Mouse (Mus musculus): ENCODE data around the gene Mettl7b.
A peak's percentile ranks its signal among the peaks of the same experiment; 100 is the strongest.

Gene Mettl7b

DNA sequence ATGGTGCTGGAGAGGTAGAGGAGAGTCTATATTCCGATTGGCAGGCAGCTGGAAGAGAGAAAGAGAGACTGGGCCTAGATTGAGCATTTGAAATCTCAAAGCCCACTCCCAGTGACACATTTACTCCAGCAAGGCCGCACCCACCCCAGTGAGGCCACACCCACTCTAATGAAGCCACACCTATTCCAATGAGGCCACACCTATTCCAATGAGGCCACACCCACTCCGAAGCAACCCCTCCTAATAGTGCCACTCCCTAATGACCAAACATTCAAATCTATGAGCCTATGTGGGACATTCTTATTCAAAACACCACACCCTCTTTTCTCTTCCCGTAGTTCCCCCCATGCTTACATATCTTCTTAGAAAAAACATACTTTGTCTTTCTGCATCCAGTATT is 13.3 kb downstream of the Mettl7b start:
- DNase-seq (ENCODE audit: low spot score in 2 of 2): no peak

DNA sequence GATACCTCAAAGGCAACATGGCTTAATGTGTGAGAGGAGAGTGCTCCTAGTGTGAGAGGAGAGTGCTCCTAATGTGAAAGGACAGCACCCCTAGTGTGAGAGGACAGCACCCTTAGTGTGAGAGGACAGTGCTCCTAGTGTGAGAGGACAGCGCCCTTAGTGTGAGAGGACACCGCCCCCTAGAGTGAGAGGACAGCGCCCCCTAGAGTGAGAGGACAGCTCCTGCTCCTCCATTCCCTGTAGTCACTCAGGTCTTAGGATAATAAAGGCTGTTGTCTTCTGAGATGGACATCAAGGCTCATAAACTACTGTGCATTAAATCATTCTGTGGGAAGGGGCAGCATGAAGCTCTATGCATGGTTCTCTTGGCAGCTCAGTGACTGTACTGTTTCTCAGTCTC is 15.1 kb downstream of the Mettl7b start:
- DNase-seq (ENCODE audit: low spot score in 2 of 2): no peak

DNA sequence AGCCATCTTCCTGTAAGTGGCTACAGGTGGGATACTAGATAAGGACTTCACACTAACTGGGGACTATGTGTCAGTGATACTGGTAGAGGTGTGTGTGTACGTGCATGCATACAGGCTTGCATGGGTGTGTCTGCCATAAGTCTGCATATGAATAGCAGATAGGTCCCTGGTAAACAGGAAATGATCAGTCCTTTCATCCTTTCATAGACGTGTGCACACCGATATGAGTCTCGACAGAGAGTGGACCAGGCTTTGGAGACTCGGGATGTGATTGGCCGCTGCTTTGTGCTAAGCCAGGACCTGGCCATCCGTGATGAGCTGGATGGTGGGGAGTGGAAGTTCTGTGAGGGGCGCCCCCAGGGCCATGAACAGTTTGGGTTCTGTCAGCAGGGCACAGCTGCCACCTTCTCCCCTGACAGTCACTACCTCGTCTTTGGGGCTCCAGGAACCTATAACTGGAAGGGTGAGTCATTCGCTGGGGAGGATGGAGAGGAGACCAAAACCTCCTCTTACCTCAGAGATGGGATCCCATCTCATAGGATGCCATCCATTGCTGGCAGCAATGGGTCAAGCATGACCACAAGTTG is 20.2 kb downstream of the Mettl7b start:
- no peak for DNase-seq (ENCODE audit: low spot score in 2 of 2)

DNA sequence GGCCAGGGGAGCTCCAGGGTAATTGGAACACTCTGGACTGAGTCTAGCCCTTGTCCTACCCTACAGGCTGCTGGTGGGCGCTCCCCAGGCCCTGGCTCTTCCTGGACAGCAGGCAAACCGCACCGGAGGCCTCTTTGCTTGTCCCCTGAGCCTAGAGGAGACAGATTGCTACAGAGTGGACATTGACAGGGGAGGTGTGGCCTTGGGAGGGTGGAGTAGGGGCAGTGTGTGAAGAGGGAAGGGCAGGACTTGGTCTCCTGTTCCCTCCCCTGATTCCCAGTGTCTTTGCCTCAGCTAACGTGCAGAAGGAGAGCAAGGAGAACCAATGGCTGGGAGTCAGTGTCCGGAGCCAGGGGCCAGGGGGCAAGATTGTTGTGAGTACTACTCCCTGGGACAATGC is 21.8 kb downstream of the Mettl7b start:
- no peak for DNase-seq (ENCODE audit: low spot score in 2 of 2)

DNA sequence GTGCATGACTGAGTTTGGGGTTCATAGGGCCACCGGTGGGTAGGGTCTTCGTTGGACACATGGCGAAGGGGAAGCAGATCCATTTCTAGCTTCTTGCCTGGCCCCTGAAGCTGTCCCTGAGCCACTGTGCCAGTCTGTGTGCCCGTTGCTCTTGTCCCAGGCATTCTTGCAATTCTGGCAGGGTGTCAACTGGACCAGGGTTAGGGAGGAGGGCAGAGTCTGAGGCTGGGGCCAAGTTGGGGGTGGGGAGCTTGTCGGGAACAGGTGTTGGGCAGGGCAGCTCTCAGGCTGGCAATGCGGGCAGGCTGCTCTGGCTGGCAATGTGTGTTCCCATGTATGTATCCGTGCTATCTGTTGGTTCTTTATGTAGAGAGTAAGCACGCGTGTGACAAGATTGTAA is 22.3 kb downstream of the Mettl7b start:
- DNase-seq (ENCODE audit: low spot score in 2 of 2): no peak

DNA sequence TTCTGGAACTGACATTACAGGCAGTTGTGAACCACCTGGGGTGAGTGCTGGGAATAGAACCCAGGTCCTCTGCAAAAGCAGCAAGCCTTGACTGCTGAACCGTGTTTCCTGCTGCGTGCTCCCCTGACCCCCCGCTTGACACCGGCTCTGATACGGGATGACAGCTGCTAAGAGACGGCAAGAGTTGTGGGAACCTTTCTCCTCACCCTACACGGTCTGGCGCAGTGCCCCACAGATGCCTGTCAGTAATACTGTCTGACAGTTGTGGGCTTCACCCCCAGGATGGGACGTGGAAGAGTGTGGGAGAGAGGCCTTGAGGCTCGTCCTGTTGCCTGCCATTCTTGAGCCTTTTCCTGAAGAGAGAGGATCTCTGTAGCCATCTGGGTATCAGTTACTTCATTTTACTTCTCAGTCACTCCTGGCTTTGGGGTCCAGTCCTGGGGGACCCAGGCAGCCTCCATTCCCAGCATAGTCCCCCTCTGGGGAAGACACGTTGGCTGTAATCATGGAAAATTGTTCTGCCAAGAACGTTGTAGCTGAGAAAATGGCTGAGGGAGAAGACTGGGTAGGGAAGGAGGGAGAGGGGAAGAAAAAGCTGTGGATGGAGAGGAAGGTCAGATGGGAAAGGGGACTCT is 22.9 kb downstream of the Mettl7b start:
- DNase-seq (ENCODE audit: low spot score in 2 of 2): no peak

DNA sequence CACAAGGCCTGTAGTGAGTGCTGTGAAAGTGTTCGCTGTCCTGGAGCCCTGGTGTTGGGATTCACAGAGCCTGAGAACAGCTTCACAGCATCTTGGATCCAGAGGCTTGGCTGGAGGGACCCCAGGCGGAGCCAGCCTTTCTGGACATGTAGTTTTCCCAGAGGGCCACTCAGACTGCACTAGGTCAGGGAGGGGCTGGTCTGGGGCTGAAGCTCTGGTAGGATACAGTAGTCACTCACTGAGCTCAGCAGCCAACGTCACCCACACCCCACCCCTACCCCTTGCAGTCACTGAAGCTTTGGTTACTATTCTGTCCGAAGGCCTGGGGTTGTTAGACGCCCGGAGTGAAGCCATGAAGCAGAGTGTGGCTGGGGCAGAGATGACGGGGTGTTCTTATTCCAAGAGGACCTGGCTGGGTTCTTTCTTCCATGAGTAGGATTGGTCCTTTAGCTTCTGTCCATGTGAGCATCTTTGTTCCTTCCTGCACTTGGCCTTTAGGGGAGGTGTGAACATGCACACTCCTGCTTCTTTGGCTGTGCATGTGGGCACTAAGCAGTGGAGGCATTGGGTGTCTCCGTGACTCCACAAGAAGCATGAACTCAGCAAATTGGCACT is 24.9 kb downstream of the Mettl7b start:
- DNase-seq (ENCODE audit: low spot score in 2 of 2): no peak

DNA sequence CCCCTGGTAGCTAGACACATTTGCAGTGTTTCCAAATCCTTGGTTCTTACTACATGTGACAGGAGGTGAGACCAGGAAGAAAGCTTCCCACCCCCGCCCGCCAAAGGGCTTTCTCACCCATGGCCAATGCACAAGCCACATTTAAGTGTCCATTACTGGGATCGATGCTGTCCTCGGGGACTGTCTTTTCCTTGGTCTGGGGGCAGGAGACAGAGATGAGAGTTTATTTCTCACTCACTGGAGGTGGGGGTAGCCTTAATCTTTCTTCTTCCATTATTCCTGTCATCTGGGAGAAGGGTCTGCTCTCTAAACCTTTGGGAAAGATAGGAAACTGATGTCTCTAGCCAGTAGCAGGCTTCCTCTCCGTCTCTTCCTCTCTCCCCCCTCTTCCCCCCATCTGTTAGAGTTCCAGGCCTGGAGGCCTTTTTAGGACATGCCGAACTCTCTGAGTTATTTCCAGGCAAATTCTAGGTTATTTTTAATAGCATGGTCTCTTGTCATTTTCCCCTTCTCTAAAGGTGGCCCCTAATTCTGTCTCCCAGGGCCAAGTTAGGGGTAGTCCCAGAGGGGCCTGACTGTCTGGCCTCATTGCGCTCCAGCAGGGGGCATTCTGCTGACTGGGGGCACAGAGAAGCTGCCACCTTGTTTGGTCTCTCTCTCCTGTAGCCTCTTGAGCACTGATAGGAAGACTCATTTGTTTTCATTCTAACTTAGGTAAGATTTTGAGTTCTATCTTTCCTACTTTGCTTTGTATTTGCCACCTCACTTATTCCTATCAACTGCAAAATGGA is 25.6 kb downstream of the Mettl7b start:
- DNase-seq (ENCODE audit: low spot score in 2 of 2): no peak

DNA sequence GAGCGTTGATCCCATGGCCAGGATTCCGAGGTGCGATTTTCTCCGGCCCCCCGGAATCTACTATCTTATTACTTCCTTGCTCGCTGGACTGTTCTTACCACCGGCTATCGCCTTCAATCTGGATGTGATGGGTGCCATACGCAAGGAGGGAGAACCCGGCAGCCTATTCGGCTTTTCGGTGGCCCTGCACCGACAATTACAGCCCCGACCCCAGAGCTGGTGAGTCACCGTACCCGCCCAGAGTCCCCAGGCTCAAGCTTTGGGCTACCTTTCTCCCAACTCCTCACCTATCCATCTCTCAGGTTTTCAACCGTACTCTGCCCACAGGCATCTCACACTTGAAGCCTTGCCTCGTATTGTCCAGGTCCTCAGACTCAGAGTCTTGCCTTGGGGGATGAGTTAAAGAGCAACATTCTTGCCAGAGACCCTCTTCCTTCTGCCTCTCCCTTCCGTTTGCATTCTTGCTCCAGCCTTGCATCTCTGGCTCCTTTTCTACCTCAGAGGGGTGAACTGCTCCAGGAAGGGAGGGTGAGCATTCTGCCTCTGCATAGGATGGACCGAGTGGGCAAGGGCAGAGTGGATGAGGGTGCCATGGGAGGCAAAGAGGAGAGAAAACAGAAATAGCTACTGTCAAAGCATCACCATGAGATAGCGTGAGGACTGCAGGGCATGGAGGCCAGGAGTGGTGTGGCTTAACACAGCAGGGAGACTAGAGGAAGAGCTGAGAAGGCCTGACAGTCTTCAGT is 26.6 kb downstream of the Mettl7b start:
- no peak for DNase-seq (ENCODE audit: low spot score in 2 of 2)

DNA sequence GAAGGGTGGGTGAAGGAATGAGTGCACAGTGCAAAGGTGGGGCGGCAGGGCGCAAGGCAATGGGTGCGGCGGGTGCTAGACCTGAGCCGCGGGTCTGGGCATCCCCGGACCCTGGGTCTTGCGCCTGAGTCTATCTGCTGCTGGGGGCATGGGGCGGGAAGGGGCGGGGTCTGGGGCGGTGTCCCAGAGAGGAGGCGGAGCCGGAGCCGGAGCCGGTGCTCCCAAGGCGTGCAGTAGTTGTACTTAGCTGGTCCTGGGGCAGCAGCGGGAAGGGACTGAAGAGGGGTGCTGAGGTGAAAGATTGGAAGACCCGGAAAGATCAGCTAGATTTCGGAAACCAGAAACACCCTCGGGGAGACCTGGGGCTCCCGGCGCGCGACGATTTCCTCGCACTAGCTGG is 27.2 kb downstream of the Mettl7b start, which contains the start of gene Itga7:
Itga7 (plus strand) TSS at position 245 of the 400 bp plus-strand sequence.
- DNase-seq (ENCODE audit: low spot score in 2 of 2): no peak

DNA sequence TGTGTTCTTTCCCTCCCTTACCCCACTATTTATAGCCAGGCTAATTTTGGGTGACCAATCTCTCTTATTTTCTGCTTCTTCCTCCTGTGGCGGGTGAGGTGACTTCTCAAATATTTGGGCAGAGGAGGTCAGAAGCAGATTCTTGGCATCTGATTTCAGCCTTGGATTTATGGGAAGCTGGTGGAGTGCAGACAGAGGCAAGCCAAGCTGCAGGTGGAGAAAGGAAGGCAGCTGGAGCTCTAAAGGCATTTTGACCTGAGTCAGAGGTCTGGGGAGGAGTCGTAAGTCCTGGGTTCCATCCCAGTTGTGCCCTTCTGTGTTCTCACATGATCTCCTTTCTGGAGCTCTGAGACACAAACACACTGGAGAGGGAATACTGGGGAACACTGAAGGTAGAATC is 29.3 kb downstream of the Mettl7b start:
- no peak for DNase-seq (ENCODE audit: low spot score in 2 of 2)

DNA sequence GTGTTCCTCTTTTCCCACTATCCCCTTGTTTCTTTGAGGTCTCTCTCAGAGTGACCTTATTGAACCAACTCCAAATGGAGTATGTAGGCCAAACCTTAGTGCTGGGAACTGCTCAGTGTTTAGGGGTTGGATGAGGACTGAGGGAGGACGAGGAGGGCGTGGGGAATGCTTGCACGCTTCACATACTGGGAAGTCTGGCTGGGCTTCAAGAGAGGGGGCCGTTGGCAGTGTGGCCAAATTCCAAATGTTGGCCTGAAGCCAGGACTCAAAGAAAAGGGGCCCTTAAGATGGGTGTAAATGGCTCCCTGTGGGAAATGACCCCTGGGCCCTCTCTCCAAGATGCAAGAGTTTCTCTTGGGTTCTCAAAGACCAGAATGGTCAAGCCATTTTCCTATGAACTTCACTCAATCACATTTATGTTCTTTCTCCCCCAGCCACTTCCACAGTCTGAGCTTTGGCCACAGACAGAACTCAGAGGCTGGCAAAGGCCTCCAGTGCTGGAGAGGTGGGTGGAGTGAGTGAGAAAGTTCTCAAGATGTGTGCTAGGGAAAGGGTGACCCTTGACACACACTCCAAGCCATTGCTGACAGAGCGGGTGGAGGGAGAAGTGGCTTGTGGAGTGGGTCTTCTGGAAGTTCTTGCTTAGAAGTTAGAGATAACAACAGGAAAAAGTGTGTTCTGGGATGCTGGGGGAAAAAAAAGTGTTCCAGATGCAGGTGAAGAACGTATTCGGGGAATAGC is 31.0 kb downstream of the Mettl7b start:
- no peak for DNase-seq (ENCODE audit: low spot score in 2 of 2)

DNA sequence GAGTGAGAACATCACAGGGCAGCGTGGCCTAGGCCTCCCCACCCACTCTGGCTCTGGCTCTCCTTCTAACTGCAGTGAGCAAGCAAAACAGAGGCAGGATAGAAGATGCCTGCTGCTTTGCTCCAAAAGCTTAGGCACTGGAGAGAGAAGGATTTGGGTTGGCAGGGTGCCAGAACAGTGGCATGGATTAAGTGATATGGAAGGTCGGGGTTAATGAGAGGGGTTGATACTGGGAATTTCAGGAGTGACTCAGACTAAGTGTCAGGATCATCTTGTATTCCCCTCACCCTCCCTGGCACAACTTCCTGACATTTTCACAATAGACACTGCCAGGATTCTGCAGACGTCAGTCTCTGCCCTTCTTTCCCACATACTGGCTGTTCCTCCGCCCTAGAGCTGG is 32.4 kb downstream of the Mettl7b start:
- DNase-seq (ENCODE audit: low spot score in 2 of 2): no peak

DNA sequence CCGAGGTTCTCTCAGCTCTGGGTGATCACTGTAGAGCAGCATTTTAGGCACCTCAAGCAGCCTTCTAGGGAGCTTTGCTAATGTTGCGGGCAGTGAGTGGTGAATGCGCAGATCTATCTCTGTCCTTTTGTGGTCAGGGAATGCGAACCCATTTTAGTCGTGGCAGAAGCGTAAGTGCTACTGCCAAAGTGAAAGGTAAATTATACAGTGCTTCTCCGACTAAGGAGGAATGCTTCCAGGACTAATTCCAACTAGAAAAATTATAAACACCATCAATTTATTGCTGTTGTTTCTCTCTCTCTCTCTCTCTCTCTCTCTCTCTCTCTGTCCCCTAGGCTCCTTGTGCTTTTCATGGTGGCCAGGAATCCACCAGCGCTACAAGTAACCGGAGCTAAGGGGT is 36.9 kb downstream of the Mettl7b start, which contains the start of gene Bloc1s1:
Bloc1s1 (minus strand) TSS at position 101 of the 400 bp plus-strand sequence.
- DNase-seq (ENCODE audit: low spot score in 2 of 2): no peak

DNA sequence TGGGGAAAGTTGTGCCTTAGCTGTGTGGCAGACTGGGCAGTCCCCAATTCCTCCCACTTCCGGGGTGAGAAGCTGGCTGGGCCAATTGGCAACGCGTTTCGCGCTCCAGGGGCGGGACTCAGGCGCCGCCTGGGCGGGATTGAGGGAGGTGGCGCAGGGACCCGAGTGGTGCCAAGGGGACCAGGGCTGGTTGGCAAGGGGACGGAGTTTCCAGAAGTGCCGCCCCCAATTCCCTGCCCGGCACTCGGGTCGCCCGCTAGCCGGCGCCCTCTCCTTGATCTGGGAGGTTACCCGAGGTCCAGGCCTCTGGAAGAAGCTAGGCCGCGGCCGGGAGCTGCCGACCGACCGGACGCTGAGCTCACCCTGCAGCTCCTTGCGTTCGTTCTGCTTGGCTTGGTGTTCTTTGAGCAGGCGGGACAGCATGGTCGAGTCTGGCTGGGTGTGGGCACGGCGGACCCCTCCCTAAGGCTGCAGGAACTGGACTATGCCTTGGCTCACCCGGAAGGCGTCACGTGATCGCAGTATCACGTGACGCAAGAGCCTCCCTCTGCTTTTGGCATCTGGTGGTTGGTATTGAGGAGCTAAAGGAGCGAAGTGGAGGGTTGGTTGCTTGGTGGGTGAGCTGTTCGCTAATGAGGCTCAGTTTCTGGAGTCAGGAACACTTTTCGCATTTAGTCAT is 37.6 kb downstream of the Mettl7b start:
- peak; percentile 91 to 94 for DNase-seq (ENCODE audit: low spot score in 2 of 2)

DNA sequence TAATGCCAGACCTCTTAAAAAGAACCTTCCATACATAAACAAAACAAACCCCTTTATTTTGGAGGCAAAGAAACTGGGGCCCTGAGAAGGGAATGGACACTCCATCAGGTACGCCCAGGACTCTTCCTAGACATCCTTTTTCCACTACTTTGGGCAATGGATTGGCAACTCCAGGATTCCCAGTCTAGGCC is 38.1 kb downstream of the Mettl7b start, which contains the start of gene Rdh5:
Rdh5 (minus strand) TSS at position 67 of the 191 bp plus-strand sequence.
- no peak for DNase-seq (ENCODE audit: low spot score in 2 of 2)

DNA sequence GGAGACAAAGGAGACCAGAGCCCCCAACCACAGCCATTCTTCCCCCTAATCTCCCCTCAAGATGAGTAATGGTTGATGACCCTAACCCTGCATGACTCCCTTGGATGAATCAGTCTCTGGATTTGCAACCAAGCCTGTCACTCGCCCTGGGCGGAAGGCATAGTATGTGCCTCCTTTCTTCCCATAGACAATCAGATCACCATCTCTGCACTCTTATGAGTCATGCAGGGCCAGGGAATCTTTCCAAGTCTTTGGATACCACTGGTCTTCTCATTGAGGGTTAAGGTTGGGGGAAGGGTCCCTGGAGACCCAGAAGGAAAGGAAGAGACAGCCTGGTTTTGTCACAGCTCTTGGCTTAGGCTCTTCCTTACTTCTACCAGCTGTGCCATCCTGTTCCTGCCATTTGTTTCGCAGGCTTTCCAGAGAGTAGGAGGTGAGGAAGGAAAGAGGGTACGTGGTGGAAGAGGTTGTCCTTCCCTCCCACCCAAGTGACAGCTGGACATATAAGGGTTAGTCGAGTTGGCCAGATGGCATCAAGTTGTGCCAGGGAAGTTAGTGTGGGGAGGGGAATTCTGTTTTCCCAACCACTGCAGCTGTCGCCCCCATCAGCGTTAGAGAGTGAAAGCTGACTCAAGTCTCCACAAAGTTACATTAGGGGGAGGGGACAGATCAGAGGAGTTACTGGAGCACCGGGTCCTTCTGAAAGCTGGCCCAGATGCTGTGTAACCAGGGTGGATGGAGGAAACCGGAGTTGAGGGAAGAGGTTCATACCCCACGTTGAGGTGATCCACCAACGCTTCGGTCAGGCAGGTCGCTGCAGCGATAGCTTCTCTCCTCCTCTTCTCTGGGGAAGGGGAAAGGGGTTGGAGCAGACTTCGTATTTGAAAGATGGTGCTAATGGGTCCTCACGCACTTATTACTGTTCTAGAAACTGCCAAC is 38.6 kb downstream of the Mettl7b start:
- no peak for DNase-seq (ENCODE audit: low spot score in 2 of 2)

DNA sequence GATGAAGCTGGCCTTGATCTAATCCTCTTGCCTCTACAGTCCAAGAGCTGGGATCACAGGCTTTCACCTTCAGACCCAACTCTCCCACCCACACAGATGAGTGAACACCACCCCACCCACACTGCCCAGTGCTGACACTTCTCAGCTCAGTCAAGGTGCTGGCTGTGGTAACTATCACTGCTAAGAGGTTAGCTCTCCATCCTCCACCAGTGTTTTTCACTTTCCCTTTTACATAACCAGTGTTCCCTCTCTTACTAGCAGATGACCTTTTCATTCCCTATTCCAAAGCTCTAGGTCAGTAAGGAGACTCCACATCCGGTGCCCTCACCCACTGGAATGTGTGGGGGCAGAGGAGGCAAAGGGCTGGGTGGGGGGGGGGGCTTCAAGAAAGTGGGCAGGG is 39.5 kb downstream of the Mettl7b start:
- DNase-seq (ENCODE audit: low spot score in 2 of 2): no peak

DNA sequence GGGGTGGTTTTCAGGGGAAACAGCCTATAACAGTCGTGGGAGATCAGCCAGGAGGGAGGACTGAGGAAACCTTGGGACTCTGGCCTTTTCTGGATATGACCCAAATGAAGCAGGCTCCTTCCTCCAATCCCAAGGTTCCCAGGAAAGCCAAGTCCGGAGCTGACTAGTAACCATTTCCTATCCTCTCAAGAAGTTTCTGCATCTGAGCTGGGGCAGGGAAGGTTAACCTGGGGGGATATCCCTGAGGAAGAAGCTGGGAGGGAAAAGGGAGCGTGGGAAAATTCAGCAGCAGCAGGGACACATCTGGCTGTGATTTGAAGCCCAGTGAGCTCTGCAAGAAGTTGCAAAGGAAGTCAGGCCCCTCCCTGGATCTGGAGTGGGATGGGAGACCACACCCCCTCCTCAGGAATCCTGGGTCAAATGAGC is 40.0 kb downstream of the Mettl7b start:
- no peak for DNase-seq (ENCODE audit: low spot score in 2 of 2)

DNA sequence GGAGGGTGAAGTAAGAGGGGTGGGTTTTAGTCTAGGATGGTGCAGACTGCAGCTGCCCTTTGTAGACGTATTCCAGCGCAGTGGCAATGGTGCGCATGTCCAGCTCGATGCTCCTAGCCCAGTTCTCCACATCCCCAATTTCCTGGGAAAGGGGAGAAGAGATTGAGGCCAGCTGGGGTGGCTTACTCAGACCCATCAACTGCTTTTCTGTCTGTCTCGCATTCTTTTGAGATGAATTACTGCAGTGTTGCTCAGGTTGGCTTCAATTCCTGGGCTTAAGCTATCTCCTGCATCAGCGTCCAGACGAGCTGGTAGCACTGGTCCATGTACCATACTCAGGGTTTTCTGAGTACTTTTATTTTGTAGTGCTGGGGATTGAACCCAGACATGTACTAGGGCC is 40.8 kb downstream of the Mettl7b start:
- no peak for DNase-seq (ENCODE audit: low spot score in 2 of 2)

Measured in right cerebral cortex, adult 2 months (tissue).